ENCODE assay signal across 8 mouse cellular contexts in genomic region chr3:89195979-89196877, GRCm38 (mm10). TPM values are rescaled to one million over a fixed set of nuclear protein-coding genes. Genes with fewer than 3 reads are reported as not detected.
DNase-seq lines count a peak whose midpoint lies in the region; ATAC-seq and TF ChIP-seq lines count a peak whose summit lies in the region.

No protein-coding gene starts in this region.

- no peaks in the 10 kb centered on the region for H3K36me3 ChIP-seq in kidney, embryonic 15.5 days
- no peaks in the 10 kb centered on the region for H3K36me3 ChIP-seq in liver, adult 2 months (ENCODE audit: control insufficient read depth, insufficient read depth, low read length)
- H3K36me3 ChIP-seq in myocyte (ENCODE audit: control insufficient read depth, insufficient read depth), result no peaks in the 10 kb centered on the region
- no peaks in the 10 kb centered on the region for H3K36me3 ChIP-seq in splenic B cell, adult 2 months (ENCODE audit: control insufficient read depth, insufficient read depth, low read length, poor library complexity, severe bottlenecking)

- no peaks in the 10 kb centered on the region for H3K79me2 ChIP-seq in liver, adult 2 months (ENCODE audit: control insufficient read depth, insufficient read depth, low read length)
- H3K79me2 ChIP-seq in myocyte (ENCODE audit: control insufficient read depth, insufficient read depth), result no peaks in the 10 kb centered on the region

- H3K9ac ChIP-seq in kidney, embryonic 15.5 days, result peak overlapping the region; percentile 57
- H3K9ac ChIP-seq in liver, adult 2 months (ENCODE audit: low read depth, low read length), result peak overlapping the region; percentile 40

- 0 out of 2 replicates have a peak, but pooled peaks have one; percentile 72 for TF ChIP-seq POLR2A in bone marrow macrophage, adult 2 months (IDR thresholded peaks at IDR 0.05; ENCODE audit: borderline replicate concordance, low read depth, low read length)
- peak; percentile 94 for TF ChIP-seq POLR2A in embryonic fibroblast, embryonic 13.5 days (IDR thresholded peaks at IDR 0.05; ENCODE audit: low read depth, low read length)
- 0 out of 2 replicates have a peak, but pooled peaks have one; percentile 13 for TF ChIP-seq POLR2A in liver, adult 2 months (IDR thresholded peaks at IDR 0.05; ENCODE audit: extremely low read depth, insufficient read depth, low read length)
- peak; percentile 78 for TF ChIP-seq POLR2A in myocyte (IDR thresholded peaks at IDR 0.05; ENCODE audit: insufficient read length, low read depth)

- H3K27ac ChIP-seq in bone marrow macrophage, adult 2 months (ENCODE audit: insufficient read depth, low read depth, low read length), result peak overlapping the region; percentile 67
- H3K27ac ChIP-seq in embryonic fibroblast, embryonic 13.5 days (ENCODE audit: insufficient read depth, low read length), result peak overlapping the region; percentile 43
- H3K27ac ChIP-seq in kidney, embryonic 15.5 days, result peak overlapping the region; percentile 88
- H3K27ac ChIP-seq in liver, adult 2 months (replicated peaks; ENCODE audit: insufficient read depth, low read depth, low read length), result no peak overlapping the region; the same call in 1 of the 2 replicates

- peak overlapping the region; percentile 62 for H3K4me2 ChIP-seq in kidney, embryonic 15.5 days
- H3K4me2 ChIP-seq in myocyte (ENCODE audit: low read depth), result peak overlapping the region; percentile 80

- peak; percentile 97 for ATAC-seq in kidney, embryonic 15.5 days (replicated peaks; ENCODE audit: low FRiP score)

- no peaks in the 10 kb centered on the region for H3K27me3 ChIP-seq in kidney, embryonic 15.5 days
- no peaks in the 10 kb centered on the region for H3K27me3 ChIP-seq in liver, adult 2 months (ENCODE audit: control insufficient read depth, insufficient read depth, low read length)
- no peaks in the 10 kb centered on the region for H3K27me3 ChIP-seq in myocyte (ENCODE audit: control insufficient read depth, insufficient read depth, insufficient read length)
- no peaks in the 10 kb centered on the region for H3K27me3 ChIP-seq in splenic B cell, adult 2 months (ENCODE audit: control insufficient read depth, insufficient read depth, low read length, poor library complexity, severe bottlenecking)

- peak overlapping the region; percentile 67 for H3K4me3 ChIP-seq in bone marrow macrophage, adult 2 months (ENCODE audit: insufficient read depth, low read length)
- peak overlapping the region; percentile 33 for H3K4me3 ChIP-seq in embryonic fibroblast, embryonic 13.5 days (ENCODE audit: insufficient read depth, low read length)
- H3K4me3 ChIP-seq in kidney, embryonic 15.5 days (replicated peaks), result peak overlapping the region; percentile 46
- H3K4me3 ChIP-seq in liver, adult 2 months (ENCODE audit: insufficient read depth, low read depth, low read length), result peak overlapping the region; percentile 56
- H3K4me3 ChIP-seq in myocyte, result peak overlapping the region; percentile 31

- H3K4me1 ChIP-seq in bone marrow macrophage, adult 2 months (ENCODE audit: control insufficient read depth, insufficient read depth, low read length), result peaks cover 8% of the 10 kb centered on the region
- H3K4me1 ChIP-seq in embryonic fibroblast, embryonic 13.5 days (ENCODE audit: control insufficient read depth, insufficient read depth, low read length), result no peaks in the 10 kb centered on the region
- H3K4me1 ChIP-seq in kidney, embryonic 15.5 days, result peaks cover 12% of the 10 kb centered on the region
- H3K4me1 ChIP-seq in liver, adult 2 months (ENCODE audit: control insufficient read depth, insufficient read depth, low read length), result no peaks in the 10 kb centered on the region

- peak; percentile 96 for DNase-seq in A20 (ENCODE audit: low read depth, low spot score)
- peak; percentile 90 for DNase-seq in heart, adult 9 months (ENCODE audit: low spot score in 2 of 2)
- DNase-seq in liver, adult 2 months (ENCODE audit: extremely low read depth, low read depth, low spot score), result peak; percentile 72
- peak; percentile 97 for DNase-seq in splenic B cell, adult 2 months (ENCODE audit: low read depth, low spot score)

- no peak overlapping the region for H3ac ChIP-seq in myocyte (ENCODE audit: control insufficient read depth, insufficient read length)

- 9% methylated on average over 33 of the region's 33 CpGs for WGBS in kidney, embryonic 15.5 days
- WGBS in liver, adult 2 months, result 14% methylated on average over 33 of the region's 33 CpGs

- no peaks in the 10 kb centered on the region for H3K9me3 ChIP-seq in kidney, embryonic 15.5 days (replicated peaks)

- no peak for TF ChIP-seq CTCF in bone marrow macrophage, adult 2 months (IDR thresholded peaks at IDR 0.05; ENCODE audit: low read depth, low read length)
- peak; percentile 13; the same call in 1 of the 2 replicates for TF ChIP-seq CTCF in embryonic fibroblast, embryonic 13.5 days (IDR thresholded peaks at IDR 0.05; ENCODE audit: borderline replicate concordance, insufficient read depth, low read length)
- TF ChIP-seq CTCF in liver, adult 2 months (IDR thresholded peaks at IDR 0.05; ENCODE audit: low read depth, low read length), result peak; percentile 68

TF ChIP-seq in myocyte, 11 proteins besides CTCF, POLR2A, EP300 and RAD21:
- peak; percentile 86 for TF ChIP-seq POLR2AphosphoS2 (IDR thresholded peaks at IDR 0.05; ENCODE audit: insufficient read length, low read depth)
- TF ChIP-seq CEBPB (IDR thresholded peaks at IDR 0.05; ENCODE audit: insufficient read depth, poor library complexity, severe bottlenecking), result no peak
- TF ChIP-seq USF1 (IDR thresholded peaks at IDR 0.05; ENCODE audit: low read depth), result no peak

RNA-seq across cellular contexts. Expression of gene Gba, which starts 6.5 kb away (rescaled TPM):
- polyA plus RNA-seq in bone marrow macrophage, adult 2 months (2012; ENCODE audit: insufficient read depth, insufficient read length, missing spikeins), result 130 and 141 TPM in 2 replicates
- polyA plus RNA-seq in embryonic fibroblast, embryonic 13.5 days (2011; ENCODE audit: insufficient read length, low read depth, missing spikeins), result 86.8 and 103 TPM in 2 replicates
- 41.4 and 44.0 TPM in 2 replicates for polyA plus RNA-seq in kidney, embryonic 15.5 days (2015; fragmentation: Nextera tagmentation; extraction: Ambion mirVana)
- 24.1 and 32.7 TPM in 2 replicates for total RNA-seq in liver, adult 2 months (2014; rRNA removed)
- polyA plus RNA-seq in liver, adult 2 months (2012; rRNA removed), result 33.2 and 36.6 TPM in 2 replicates
- polyA plus RNA-seq in myocyte (2012; fragmentation: generic; extraction: Trizol), result 52.5 TPM

RNA-seq across cellular contexts. Expression of gene Fam189b, which starts 13.3 kb away (rescaled TPM):
- 17.4 TPM in 2 replicates for polyA plus RNA-seq in bone marrow macrophage, adult 2 months (2012; ENCODE audit: insufficient read depth, insufficient read length, missing spikeins)
- 46.9 and 49.5 TPM in 2 replicates for polyA plus RNA-seq in embryonic fibroblast, embryonic 13.5 days (2011; ENCODE audit: insufficient read length, low read depth, missing spikeins)
- polyA plus RNA-seq in kidney, embryonic 15.5 days (2015; fragmentation: Nextera tagmentation; extraction: Ambion mirVana), result 37.1 and 50.4 TPM in 2 replicates
- total RNA-seq in liver, adult 2 months (2014; rRNA removed), result 0.09 and 0.54 TPM in 2 replicates
- 1.8 and 4.1 TPM in 2 replicates for polyA plus RNA-seq in liver, adult 2 months (2012; rRNA removed)
- polyA plus RNA-seq in myocyte (2012; fragmentation: generic; extraction: Trizol), result 15.0 TPM

RNA-seq across cellular contexts. Expression of gene Thbs3, which starts 18.8 kb away (rescaled TPM):
- polyA plus RNA-seq in bone marrow macrophage, adult 2 months (2012; ENCODE audit: insufficient read depth, insufficient read length, missing spikeins), result 1.1 TPM in 1 of 2 replicates, not detected in the other
- 60.8 and 83.1 TPM in 2 replicates for polyA plus RNA-seq in embryonic fibroblast, embryonic 13.5 days (2011; ENCODE audit: insufficient read length, low read depth, missing spikeins)
- 14.9 and 20.5 TPM in 2 replicates for polyA plus RNA-seq in kidney, embryonic 15.5 days (2015; fragmentation: Nextera tagmentation; extraction: Ambion mirVana)
- total RNA-seq in liver, adult 2 months (2014; rRNA removed), result 0.92 and 1.4 TPM in 2 replicates
- polyA plus RNA-seq in liver, adult 2 months (2012; rRNA removed), result 0.85 and 1.2 TPM in 2 replicates
- 5.9 TPM for polyA plus RNA-seq in myocyte (2012; fragmentation: generic; extraction: Trizol)

RNA-seq across cellular contexts. Expression of gene Scamp3, which starts 19.0 kb away (rescaled TPM):
- 76.5 and 77.9 TPM in 2 replicates for polyA plus RNA-seq in bone marrow macrophage, adult 2 months (2012; ENCODE audit: insufficient read depth, insufficient read length, missing spikeins)
- 75.7 and 91.2 TPM in 2 replicates for polyA plus RNA-seq in embryonic fibroblast, embryonic 13.5 days (2011; ENCODE audit: insufficient read length, low read depth, missing spikeins)
- polyA plus RNA-seq in kidney, embryonic 15.5 days (2015; fragmentation: Nextera tagmentation; extraction: Ambion mirVana), result 122 and 133 TPM in 2 replicates
- total RNA-seq in liver, adult 2 months (2014; rRNA removed), result 9.1 and 15.6 TPM in 2 replicates
- 105 and 120 TPM in 2 replicates for polyA plus RNA-seq in liver, adult 2 months (2012; rRNA removed)
- 127 TPM for polyA plus RNA-seq in myocyte (2012; fragmentation: generic; extraction: Trizol)

RNA-seq across cellular contexts. Expression of gene Mtx1, which starts 30.7 kb away (rescaled TPM):
- polyA plus RNA-seq in bone marrow macrophage, adult 2 months (2012; ENCODE audit: insufficient read depth, insufficient read length, missing spikeins), result 66.1 and 66.8 TPM in 2 replicates
- polyA plus RNA-seq in embryonic fibroblast, embryonic 13.5 days (2011; ENCODE audit: insufficient read length, low read depth, missing spikeins), result 96.9 and 98.6 TPM in 2 replicates
- polyA plus RNA-seq in kidney, embryonic 15.5 days (2015; fragmentation: Nextera tagmentation; extraction: Ambion mirVana), result 211 and 219 TPM in 2 replicates
- total RNA-seq in liver, adult 2 months (2014; rRNA removed), result 105 and 122 TPM in 2 replicates
- polyA plus RNA-seq in liver, adult 2 months (2012; rRNA removed), result 167 and 187 TPM in 2 replicates
- polyA plus RNA-seq in myocyte (2012; fragmentation: generic; extraction: Trizol), result 114 TPM

Comparison
In these comparisons a context has a peak if more than half of its experiments do, and no peak if none do; other contexts are left out.
1. POLR2A ChIP-seq: peak in every context shown above with its lines; median percentile 94 in embryonic fibroblast, embryonic 13.5 days; 78 in myocyte; 72 in bone marrow macrophage, adult 2 months; 13 in liver, adult 2 months.